Mouse (Mus musculus) cerebellum, adult 9-11 months (tissue): Measurements from ENCODE around the gene Myrf.
A peak's percentile ranks its signal among the peaks of the same experiment; 100 is the strongest.

Experiments
- DNase-seq: peaks from one replicate; pipeline ENCODE4 v3.0.0; 2022

Myrf gene

GRCm38 (mm10) chr19:10240654-10241305 lies at the start of gene Myrf:
Gene Myrf, minus strand, starts transcription at chr19:10240748.
- DNase-seq: peak; percentile 58

- DNase-seq: no peak
Observed at GRCm38 (mm10) chr19:10289609-10290150, 49.1 kb upstream of the Myrf start.

- DNase-seq: no peak
Observed at GRCm38 (mm10) chr19:10288125-10289040, 47.8 kb upstream of the Myrf start.

GRCm38 (mm10) chr19:10286458-10286872 lies 45.9 kb upstream of the Myrf start:
- DNase-seq: no peak

- no peak for DNase-seq
Observed at GRCm38 (mm10) chr19:10280771-10281540, 40.4 kb upstream of the Myrf start.

GRCm38 (mm10) chr19:10279668-10280067 lies 39.1 kb upstream of the Myrf start:
- DNase-seq: no peak

- DNase-seq: no peak
Observed at GRCm38 (mm10) chr19:10278669-10279324, 38.2 kb upstream of the Myrf start.

- DNase-seq: no peak
Observed at GRCm38 (mm10) chr19:10277759-10278158, 37.2 kb upstream of the Myrf start.

- peak; percentile 42 for DNase-seq
Observed at GRCm38 (mm10) chr19:10277331-10277730, 36.8 kb upstream of the Myrf start.

GRCm38 (mm10) chr19:10276483-10277144 lies 36.1 kb upstream of the Myrf start:
- DNase-seq: no peak

- no peak for DNase-seq
Observed at GRCm38 (mm10) chr19:10274056-10274455, 33.5 kb upstream of the Myrf start.

GRCm38 (mm10) chr19:10272746-10273145 lies 32.2 kb upstream of the Myrf start:
- no peak for DNase-seq

- no peak for DNase-seq
Observed at GRCm38 (mm10) chr19:10271592-10271991, 31.0 kb upstream of the Myrf start.

GRCm38 (mm10) chr19:10270356-10270755 lies 29.8 kb upstream of the Myrf start:
- DNase-seq: no peak

GRCm38 (mm10) chr19:10268851-10269250 lies 28.3 kb upstream of the Myrf start:
- no peak for DNase-seq

GRCm38 (mm10) chr19:10267953-10268352 lies 27.4 kb upstream of the Myrf start:
- no peak for DNase-seq

GRCm38 (mm10) chr19:10267057-10267456 lies 26.5 kb upstream of the Myrf start:
- no peak for DNase-seq

GRCm38 (mm10) chr19:10266196-10266850 lies 25.8 kb upstream of the Myrf start:
- DNase-seq: peak; percentile 43

- no peak for DNase-seq
Observed at GRCm38 (mm10) chr19:10261369-10261768, 20.8 kb upstream of the Myrf start.

GRCm38 (mm10) chr19:10258279-10259011 lies 17.9 kb upstream of the Myrf start:
- DNase-seq: peak; percentile 62

GRCm38 (mm10) chr19:10248128-10248527 lies 7.6 kb upstream of the Myrf start:
- DNase-seq: no peak
